Mouse (Mus musculus): ENCODE measurements around the gene Bscl2. TPM values are rescaled to one million over a fixed set of nuclear protein-coding genes. Genes with fewer than 3 reads are reported as not detected.

Bscl2 gene
- polyA plus RNA-seq, 1 experiment from 2014 or later: 78.0 TPM

DNA sequence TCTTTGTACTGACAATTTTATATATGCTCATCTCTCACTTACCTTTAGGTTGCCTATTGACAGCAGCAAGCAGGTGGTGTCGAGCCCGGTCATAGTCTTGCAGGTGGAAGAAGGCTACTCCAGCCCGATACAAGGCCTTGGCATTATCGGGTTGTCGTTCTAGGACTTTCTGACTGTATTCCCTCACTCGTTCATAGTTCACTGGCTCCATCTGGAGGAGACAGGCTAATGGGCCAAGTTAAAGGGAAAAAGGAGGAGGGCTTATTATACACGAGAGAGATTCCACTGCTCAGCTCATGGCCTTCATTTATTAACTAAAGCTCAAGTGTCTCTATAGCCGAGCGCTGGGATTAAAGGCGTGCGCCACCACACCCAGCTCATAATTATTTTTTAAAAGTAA is 21.5 kb upstream of the Bscl2 start:
- no peaks in the 10 kb centered on the region for H3K27me3 ChIP-seq
- no peak overlapping the region for H3K4me3 ChIP-seq (replicated peaks)
- H3K9ac ChIP-seq: no peak overlapping the region
- no peak for ATAC-seq (ENCODE audit: insufficient number of reproducible peaks, low FRiP score, low TSS enrichment, low read depth)
- peaks cover 55% of the 10 kb centered on the region for H3K36me3 ChIP-seq
- no peak overlapping the region for H3K4me2 ChIP-seq (replicated peaks)
- no peak overlapping the region for H3K27ac ChIP-seq (replicated peaks)
- H3K9me3 ChIP-seq (replicated peaks): no peaks in the 10 kb centered on the region
- WGBS: 71% methylated on average over 11 of the region's 11 CpGs
- H3K4me1 ChIP-seq: peaks cover 24% of the 10 kb centered on the region

DNA sequence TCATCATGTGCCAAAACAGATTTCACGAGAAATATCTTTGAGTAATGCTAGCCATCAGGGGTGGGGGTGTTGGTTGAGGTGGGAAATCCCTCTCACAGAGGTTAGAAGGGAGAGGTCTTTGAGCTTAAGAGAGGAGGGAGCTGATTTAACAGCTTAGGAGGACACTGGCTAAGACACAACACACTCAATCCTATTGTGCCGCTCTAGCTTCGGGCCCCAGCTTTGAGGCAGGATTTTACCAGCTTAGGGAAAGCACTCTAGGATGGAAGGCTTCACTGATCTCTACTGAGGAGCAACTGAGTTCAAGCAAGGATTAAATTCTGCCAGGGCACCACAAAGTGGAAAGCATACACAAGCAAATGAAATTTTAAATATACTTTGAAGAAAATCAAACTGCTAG is 20.3 kb upstream of the Bscl2 start:
- 70% methylated on average over 3 of the region's 3 CpGs for WGBS
- H3K4me3 ChIP-seq (replicated peaks): 0 out of 2 replicates have a peak overlapping the region, but pooled peaks have one; percentile 8
- peaks cover 46% of the 10 kb centered on the region for H3K36me3 ChIP-seq
- no peaks in the 10 kb centered on the region for H3K27me3 ChIP-seq
- H3K27ac ChIP-seq (replicated peaks): no peak overlapping the region
- ATAC-seq (ENCODE audit: insufficient number of reproducible peaks, low FRiP score, low TSS enrichment, low read depth): no peak
- no peak overlapping the region for H3K9ac ChIP-seq
- peaks cover 27% of the 10 kb centered on the region for H3K4me1 ChIP-seq
- no peaks in the 10 kb centered on the region for H3K9me3 ChIP-seq (replicated peaks)
- peak overlapping the region; percentile 17 for H3K4me2 ChIP-seq (replicated peaks)

- Histone ChIP-seq H3K9me3 (replicated peaks) (no peaks in the 10 kb centered on the region), H3K27ac (replicated peaks) (peak overlapping the region; percentile 100), H3K27me3 (no peaks in the 10 kb centered on the region), H3K36me3 (peaks cover 40% of the 10 kb centered on the region), H3K9ac (peak overlapping the region; percentile 68), H3K4me2 (replicated peaks) (peak overlapping the region; percentile 90), H3K4me1 (peaks cover 40% of the 10 kb centered on the region), H3K4me3 (replicated peaks) (peak overlapping the region; percentile 99)
- 19% methylated on average over 14 of the region's 14 CpGs for WGBS
- ATAC-seq (ENCODE audit: insufficient number of reproducible peaks, low FRiP score, low TSS enrichment, low read depth): no peak
Measured at GRCm38 (mm10) chr19:8818301-8818798, 18.9 kb upstream of the Bscl2 start.

DNA sequence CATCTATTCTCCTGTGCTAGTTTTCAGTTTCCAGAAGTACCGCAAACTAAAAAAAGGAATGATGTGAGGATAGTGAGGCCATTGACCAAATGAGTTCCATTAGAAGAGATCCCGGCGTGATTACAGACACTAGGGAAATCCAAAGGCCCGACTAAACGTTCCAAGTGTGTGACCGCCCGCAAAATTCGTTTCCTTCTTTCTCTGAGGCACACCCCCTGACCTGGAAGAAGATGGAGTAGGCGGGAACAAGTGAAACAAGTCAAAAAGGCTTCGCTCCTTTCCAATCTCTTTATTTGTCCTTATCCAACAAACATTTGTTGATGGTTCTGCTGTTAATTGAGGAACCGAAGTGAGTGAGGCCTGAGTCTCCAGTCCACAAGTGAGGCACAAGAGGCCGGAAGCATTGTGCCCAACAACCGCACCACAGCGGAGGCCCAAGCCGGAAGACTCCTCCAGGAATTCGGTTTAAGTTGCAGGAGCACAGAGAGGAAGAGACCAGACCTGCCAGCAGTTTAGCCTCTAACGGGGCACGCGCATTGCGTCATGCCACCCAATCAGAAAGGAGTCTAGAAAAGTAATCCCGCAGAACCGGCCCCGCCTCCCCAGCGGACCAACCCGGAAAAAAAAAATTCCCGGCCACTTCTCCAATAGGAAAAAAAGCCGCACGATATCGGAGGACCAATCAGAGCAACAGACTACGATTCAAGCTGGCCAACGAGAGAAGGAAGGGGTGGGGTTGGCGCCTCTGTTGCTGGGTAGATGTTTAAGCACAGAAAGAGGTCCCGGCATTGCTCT is 18.3 kb upstream of the Bscl2 start, which contains the start of gene Ttc9c:
Gene Ttc9c (minus strand): TSS at position 533 of the 795 bp plus-strand sequence.
- H3K4me1 ChIP-seq: peaks cover 41% of the 10 kb centered on the region
- H3K36me3 ChIP-seq: peaks cover 40% of the 10 kb centered on the region
- H3K9me3 ChIP-seq (replicated peaks): no peaks in the 10 kb centered on the region
- peak within 1 kb of the TSS; percentile 99 for H3K4me3 ChIP-seq (replicated peaks)
- H3K27me3 ChIP-seq: no peaks in the 10 kb centered on the region
- ATAC-seq (ENCODE audit: insufficient number of reproducible peaks, low FRiP score, low TSS enrichment, low read depth): peak; percentile 94
- under 1% methylated on average over 33 of the region's 33 CpGs for WGBS
- H3K27ac ChIP-seq (replicated peaks): peak within 1 kb of the TSS; percentile 100
- H3K4me2 ChIP-seq (replicated peaks): peak within 1 kb of the TSS; percentile 90
- H3K9ac ChIP-seq: peak within 1 kb of the TSS; percentile 95

DNA sequence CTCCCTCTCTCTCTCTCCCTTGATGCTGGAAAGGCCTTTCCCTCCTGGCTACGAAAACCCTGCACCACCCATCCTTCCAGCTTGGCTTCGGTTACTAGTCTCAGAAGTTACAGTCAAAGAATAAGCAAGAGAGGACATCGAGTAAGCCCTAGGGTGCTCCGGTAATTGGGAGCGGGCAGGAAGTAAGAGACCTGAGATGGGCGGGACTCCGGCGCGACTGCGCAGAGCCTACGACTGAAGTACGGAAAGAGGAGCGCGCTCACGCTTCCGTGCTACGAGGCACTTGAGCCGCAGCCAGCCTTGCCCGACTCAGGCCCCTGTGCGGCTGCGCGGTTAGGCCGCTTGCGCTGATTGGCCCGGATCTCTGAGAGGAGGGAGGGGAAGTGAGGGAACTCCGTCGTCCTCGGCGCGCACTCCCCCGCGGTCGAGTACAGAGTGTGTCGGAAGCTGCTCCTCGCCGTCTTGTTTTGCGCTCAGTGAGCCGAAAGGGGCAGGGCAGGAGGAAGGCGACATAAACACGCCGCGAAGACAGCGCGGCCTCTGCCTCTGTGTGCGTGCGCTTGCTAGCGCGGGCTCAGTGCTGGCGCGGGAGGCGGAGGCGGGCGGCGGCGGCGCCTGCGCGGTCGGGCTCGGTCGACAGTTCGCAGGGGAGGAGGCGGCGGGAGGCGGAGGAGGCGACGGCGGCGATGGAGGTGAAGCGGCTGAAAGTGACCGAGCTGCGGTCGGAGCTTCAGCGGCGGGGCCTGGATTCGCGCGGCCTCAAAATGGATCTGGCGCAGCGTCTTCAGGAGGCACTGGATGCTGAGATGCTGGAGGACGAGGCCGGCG is 17.5 kb upstream of the Bscl2 start, which contains the start of gene Hnrnpul2:
Gene Hnrnpul2 (plus strand): TSS at position 415 of the 828 bp plus-strand sequence.
- peak within 1 kb of the TSS; percentile 90 for H3K4me2 ChIP-seq (replicated peaks)
- WGBS: under 1% methylated on average over 81 of the region's 83 CpGs
- peak; percentile 96 for ATAC-seq (ENCODE audit: insufficient number of reproducible peaks, low FRiP score, low TSS enrichment, low read depth)
- no peaks in the 10 kb centered on the region for H3K9me3 ChIP-seq (replicated peaks)
- H3K9ac ChIP-seq: peak within 1 kb of the TSS; percentile 95
- H3K27me3 ChIP-seq: no peaks in the 10 kb centered on the region
- H3K27ac ChIP-seq (replicated peaks): peak within 1 kb of the TSS; percentile 100
- H3K36me3 ChIP-seq: peaks cover 42% of the 10 kb centered on the region
- H3K4me1 ChIP-seq: peaks cover 41% of the 10 kb centered on the region
- H3K4me3 ChIP-seq (replicated peaks): peak within 1 kb of the TSS; percentile 99

DNA sequence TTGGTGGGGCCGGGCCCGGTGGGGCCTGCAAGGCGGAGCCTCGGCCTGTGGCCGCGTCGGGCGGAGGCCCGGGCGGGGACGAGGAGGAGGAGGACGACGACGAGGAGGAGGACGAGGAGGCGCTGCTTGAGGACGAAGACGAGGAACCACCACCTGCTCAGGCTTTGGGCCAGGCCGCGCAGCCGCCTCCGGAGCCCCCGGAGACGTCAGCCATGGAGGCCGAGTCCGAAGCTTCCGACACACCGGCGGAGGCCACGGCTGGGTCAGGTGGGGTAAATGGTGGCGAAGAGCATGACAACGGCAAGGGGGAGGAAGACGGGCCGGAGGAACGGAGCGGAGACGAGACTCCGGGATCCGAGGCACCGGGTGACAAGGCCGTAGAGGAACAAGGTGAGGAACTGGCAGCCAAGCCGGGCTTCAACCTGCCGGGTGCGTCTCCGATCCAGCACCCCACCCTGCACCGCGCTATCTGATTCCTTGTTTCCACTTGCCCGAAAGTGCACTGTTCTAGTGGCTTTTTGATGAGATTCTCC is 16.8 kb upstream of the Bscl2 start:
- Histone ChIP-seq H3K4me1 (peaks cover 41% of the 10 kb centered on the region), H3K9me3 (replicated peaks) (no peaks in the 10 kb centered on the region), H3K9ac (peak overlapping the region; percentile 95), H3K4me3 (replicated peaks) (peak overlapping the region; percentile 99), H3K36me3 (peaks cover 42% of the 10 kb centered on the region), H3K27me3 (no peaks in the 10 kb centered on the region), H3K4me2 (replicated peaks) (peak overlapping the region; percentile 73), H3K27ac (replicated peaks) (peak overlapping the region; percentile 100)
- ATAC-seq (ENCODE audit: insufficient number of reproducible peaks, low FRiP score, low TSS enrichment, low read depth): 0 out of 2 replicates have a peak, but pooled peaks have one; percentile 1
- under 1% methylated on average over 48 of the region's 48 CpGs for WGBS

- H3K4me3 ChIP-seq (replicated peaks): peak overlapping the region; percentile 99
- WGBS: 1% methylated on average over 7 of the region's 7 CpGs
- H3K4me2 ChIP-seq (replicated peaks): peak overlapping the region; percentile 73
- peak overlapping the region; percentile 95 for H3K9ac ChIP-seq
- peaks cover 36% of the 10 kb centered on the region for H3K4me1 ChIP-seq
- peaks cover 42% of the 10 kb centered on the region for H3K36me3 ChIP-seq
- no peaks in the 10 kb centered on the region for H3K9me3 ChIP-seq (replicated peaks)
- ATAC-seq (ENCODE audit: insufficient number of reproducible peaks, low FRiP score, low TSS enrichment, low read depth): no peak
- H3K27ac ChIP-seq (replicated peaks): 0 out of 2 replicates have a peak overlapping the region, but pooled peaks have one; percentile 100
- H3K27me3 ChIP-seq: no peaks in the 10 kb centered on the region
Measured at GRCm38 (mm10) chr19:8821146-8821545, 16.1 kb upstream of the Bscl2 start.

DNA sequence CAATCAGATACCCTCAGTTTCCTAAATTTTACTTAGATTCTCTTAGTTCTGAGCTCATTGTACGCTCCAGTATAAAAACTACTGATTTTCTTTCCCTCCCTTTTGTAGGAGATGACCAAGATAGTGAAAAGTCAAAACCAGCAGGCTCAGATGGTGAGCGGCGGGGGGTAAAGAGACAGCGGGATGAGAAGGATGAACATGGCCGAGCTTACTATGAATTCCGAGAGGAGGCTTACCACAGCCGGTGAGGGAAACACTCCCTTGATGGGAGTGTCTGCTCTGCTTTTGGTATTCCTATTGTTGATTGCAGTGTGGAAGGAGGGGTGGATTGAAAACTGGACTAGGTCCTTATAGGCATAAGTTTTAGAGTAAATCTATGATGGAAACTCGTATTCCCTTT is 14.6 kb upstream of the Bscl2 start:
- Histone ChIP-seq H3K4me3 (replicated peaks) (peak overlapping the region; percentile 99), H3K9me3 (replicated peaks) (no peaks in the 10 kb centered on the region), H3K9ac (no peak overlapping the region), H3K27me3 (no peaks in the 10 kb centered on the region), H3K36me3 (peaks cover 49% of the 10 kb centered on the region), H3K4me1 (peaks cover 25% of the 10 kb centered on the region), H3K27ac (replicated peaks) (no peak overlapping the region), H3K4me2 (replicated peaks) (peak overlapping the region; percentile 73)
- ATAC-seq (ENCODE audit: insufficient number of reproducible peaks, low FRiP score, low TSS enrichment, low read depth): no peak
- 69% methylated on average over 8 of the region's 8 CpGs for WGBS

- H3K4me2 ChIP-seq (replicated peaks): no peak within 1 kb of the TSS
- H3K9ac ChIP-seq: no peak within 1 kb of the TSS
- WGBS: 86% methylated on average over 8 of the region's 8 CpGs
- no peaks in the 10 kb centered on the region for H3K27me3 ChIP-seq
- no peaks in the 10 kb centered on the region for H3K9me3 ChIP-seq (replicated peaks)
- H3K4me1 ChIP-seq: 0 out of 2 replicates have a peak, but pooled peaks cover 3% of the 10 kb centered on the region
- H3K4me3 ChIP-seq (replicated peaks): no peak within 1 kb of the TSS
- no peak for ATAC-seq (ENCODE audit: insufficient number of reproducible peaks, low FRiP score, low TSS enrichment, low read depth)
- no peak within 1 kb of the TSS for H3K27ac ChIP-seq (replicated peaks)
- peaks cover 97% of the 10 kb centered on the region for H3K36me3 ChIP-seq
Measured at GRCm38 (mm10) chr19:8829660-8830059, 7.6 kb upstream of the Bscl2 start, which contains the start of gene AC129217.1. TSS of gene AC129217.1 (plus strand) at chr19:8829773.

GRCm38 (mm10) chr19:8830664-8831063 is 6.6 kb upstream of the Bscl2 start:
- WGBS: 91% methylated on average over 8 of the region's 8 CpGs
- ATAC-seq (ENCODE audit: insufficient number of reproducible peaks, low FRiP score, low TSS enrichment, low read depth): no peak; the same call in 1 of the 2 replicates
- H3K4me3 ChIP-seq (replicated peaks): no peak overlapping the region

More at GRCm38 (mm10) chr19:8830664-8831063, 6.6 kb upstream of the Bscl2 start:
- H3K27ac ChIP-seq (replicated peaks): no peak overlapping the region
- no peaks in the 10 kb centered on the region for H3K9me3 ChIP-seq (replicated peaks)
- H3K4me1 ChIP-seq: 0 out of 2 replicates have a peak, but pooled peaks cover 3% of the 10 kb centered on the region
- no peaks in the 10 kb centered on the region for H3K27me3 ChIP-seq
- H3K9ac ChIP-seq: no peak overlapping the region
- H3K36me3 ChIP-seq: peaks cover 98% of the 10 kb centered on the region
- H3K4me2 ChIP-seq (replicated peaks): no peak overlapping the region

All from embryonic facial prominence, embryonic 15.5 days (tissue).